Mouse (Mus musculus) neural tube, embryonic 14.5 days (tissue): ENCODE data around the gene Ppbp. TPM values are rescaled to one million over a fixed set of nuclear protein-coding genes. Genes with fewer than 3 reads are reported as not detected.
"Not testable (repeated sequence)": the region's sequence is repeated elsewhere in the genome, so short reads cannot be mapped to it uniquely, and the experiment has no call there.

Experiments used
- ATAC-seq: fragments of 200-750 bp; cut with Nextera tagmentation; 2 replicates; pipeline ENCODE4 v1.8.0; 2017; ENCODE audit warnings: low read depth, mild to moderate bottlenecking, moderate TSS enrichment, moderate library complexity
- H3K27ac ChIP-seq: fragments of 300-500 bp; sonication (generic); 2 replicates; pipeline ENCODE4 v1.5.1; 2014; ENCODE audit warnings: low read depth, mild to moderate bottlenecking, control low read depth, low read length, moderate library complexity, mixed read lengths
- H3K27me3 ChIP-seq: fragments of 300-500 bp; sonication (generic); 2 replicates; pipeline ENCODE4 v1.6.1; 2014; ENCODE audit warnings: low read length; ENCODE audit not compliant: control insufficient read depth, insufficient read depth
- H3K36me3 ChIP-seq: fragments of 300-500 bp; sonication (generic); 2 replicates; pipeline ENCODE4 v1.6.1; 2014; ENCODE audit warnings: low read length, mixed read lengths; ENCODE audit not compliant: control insufficient read depth, insufficient read depth
- H3K4me1 ChIP-seq: fragments of 300-500 bp; sonication (generic); 2 replicates; pipeline ENCODE4 v1.6.1; 2014; ENCODE audit warnings: low read length; ENCODE audit not compliant: control insufficient read depth, insufficient read depth
- H3K4me2 ChIP-seq: fragments of 300-500 bp; sonication (generic); 2 replicates; pipeline ENCODE4 v1.6.1; 2014; ENCODE audit warnings: mild to moderate bottlenecking, low read depth, low read length, control low read depth
- H3K4me3 ChIP-seq: fragments of 300-500 bp; sonication (generic); 2 replicates; pipeline ENCODE4 v1.5.1; 2014; ENCODE audit warnings: low read depth, low read length, control low read depth, mixed read lengths
- H3K9ac ChIP-seq: fragments of 300-500 bp; sonication (generic); replicated peaks from 2 replicates; pipeline ENCODE4 v1.6.1; 2014; ENCODE audit warnings: low read depth, mild to moderate bottlenecking, control low read depth, low read length, mixed read lengths
- H3K9me3 ChIP-seq: fragments of 300-500 bp; sonication (generic); 2 replicates; pipeline ENCODE4 v1.6.1; 2016; ENCODE audit warnings: low read length; ENCODE audit not compliant: control insufficient read depth
- WGBS: fragments of 180-500 bp; shearing (Covaris S2); extraction: QIAGEN DNeasy Blood & Tissue Kit; methylation state at CpG from one replicate; pipeline ENCODE4 v1.1.7; 2014; 5-methylcytosine and 5-hydroxymethylcytosine counted together
- polyA plus RNA-seq: library from polyadenylated mRNA; unstranded; fragments of >200 nt; fragmentation: Nextera tagmentation; extraction: Ambion mirVana; gene quantifications from 2 replicates; pipeline ENCODE4 v1.2.1, GENCODE M21; 2014

The Ppbp gene
- polyA plus RNA-seq, 1 experiment from 2014 or later, result not detected

DNA sequence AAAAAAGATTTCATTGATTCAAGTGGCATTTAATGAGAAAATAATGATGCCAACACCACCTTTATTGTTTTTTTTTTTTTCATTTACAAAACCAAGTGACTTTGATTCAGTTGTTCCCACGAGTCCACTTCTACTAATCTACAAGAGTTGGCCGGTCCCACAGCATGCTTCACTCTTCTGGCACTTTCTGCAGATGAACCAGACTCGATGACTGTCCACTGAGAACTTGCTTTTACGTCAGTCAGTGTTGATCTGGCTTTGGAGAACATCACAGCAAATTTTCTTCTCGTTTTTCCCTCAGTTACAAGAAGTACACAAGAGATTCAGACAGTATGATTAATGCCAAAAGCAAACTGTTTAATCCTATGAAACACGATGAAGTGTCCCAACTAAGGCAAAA is 10.5 kb downstream of the Ppbp start:
- Histone ChIP-seq H3K4me1 (no peaks in the 10 kb centered on the region), H3K27me3 (no peaks in the 10 kb centered on the region)
- 88% methylated on average over 6 of the region's 6 CpGs for WGBS

DNA sequence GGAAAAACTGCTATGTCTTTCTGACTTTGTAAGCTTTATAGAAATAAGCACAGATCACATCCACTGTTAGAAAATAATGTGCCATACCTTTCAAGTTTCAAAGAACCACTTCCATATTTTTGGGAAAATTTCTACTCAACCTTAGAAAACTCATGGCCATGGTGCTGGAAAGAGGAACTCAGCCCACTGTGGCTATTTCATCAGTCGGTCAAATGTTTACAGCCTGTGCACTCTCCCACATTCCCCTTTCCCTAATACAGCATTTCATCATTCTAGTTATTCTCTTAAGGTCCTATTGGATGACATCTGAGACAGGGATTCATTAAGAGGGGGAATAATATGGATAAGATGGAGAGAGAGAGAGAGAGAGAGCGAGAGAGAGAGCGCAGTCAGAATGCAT is 15.4 kb downstream of the Ppbp start:
- Histone ChIP-seq H3K27me3 (no peaks in the 10 kb centered on the region), H3K36me3 (no peaks in the 10 kb centered on the region), H3K9me3 (no peaks in the 10 kb centered on the region), H3K4me1 (no peaks in the 10 kb centered on the region), H3K9ac (no peak overlapping the region), H3K27ac (no peak overlapping the region), H3K4me2 (no peak overlapping the region), H3K4me3 (no peak overlapping the region)
- 91% methylated on average over 3 of the region's 3 CpGs for WGBS
- ATAC-seq, result no peak

More for the DNA sequence above, 10.5 kb downstream of the Ppbp start:
- no peak overlapping the region for H3K27ac ChIP-seq
- no peak for ATAC-seq
- H3K9me3 ChIP-seq, result no peaks in the 10 kb centered on the region
- H3K4me3 ChIP-seq, result no peak overlapping the region
- H3K36me3 ChIP-seq, result no peaks in the 10 kb centered on the region
- no peak overlapping the region for H3K9ac ChIP-seq
- H3K4me2 ChIP-seq, result no peak overlapping the region

DNA sequence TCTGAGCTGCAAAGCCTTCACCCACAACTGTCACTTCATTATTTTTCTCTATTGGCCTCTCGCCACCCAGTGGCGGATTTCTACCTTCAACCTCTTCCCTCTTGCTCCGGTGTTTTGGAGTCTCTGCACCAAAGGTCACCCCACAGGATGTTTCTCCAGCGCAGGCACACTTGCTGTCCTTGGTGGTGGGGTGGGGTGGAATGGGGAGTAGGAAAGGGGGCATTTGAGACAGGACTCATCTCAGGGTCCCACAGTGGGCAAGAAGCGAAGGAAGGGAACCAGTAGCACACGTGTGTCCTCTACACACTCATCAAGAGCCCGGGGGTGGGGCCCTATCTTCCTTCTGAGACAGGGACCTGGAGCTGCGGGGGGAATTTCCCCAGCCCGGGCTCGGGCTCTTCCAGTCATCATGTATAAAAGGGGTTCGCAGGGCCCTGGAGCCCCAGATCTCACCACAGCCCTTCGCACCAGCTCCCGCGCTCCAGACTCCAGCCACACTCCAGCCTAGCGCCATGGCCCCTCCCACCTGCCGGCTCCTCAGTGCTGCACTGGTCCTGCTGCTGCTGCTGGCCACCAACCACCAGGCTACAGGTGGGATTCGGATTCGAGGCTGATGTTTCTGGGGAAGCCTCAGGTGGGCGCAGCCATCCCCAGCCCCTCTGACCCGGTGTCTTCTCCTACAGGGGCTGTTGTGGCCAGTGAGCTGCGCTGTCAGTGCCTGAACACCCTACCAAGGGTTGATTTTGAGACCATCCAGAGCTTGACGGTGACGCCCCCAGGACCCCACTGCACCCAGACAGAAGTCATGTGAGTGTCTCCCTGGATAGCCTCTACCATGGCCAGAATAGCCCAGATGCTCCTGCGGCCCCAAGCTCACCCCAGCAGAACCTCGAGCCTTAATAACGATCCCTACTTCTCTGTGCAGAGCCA is 17.6 kb downstream of the Ppbp start, which contains the start of gene Cxcl3:
Gene Cxcl3, plus strand, starts transcription at position 445 of the 930 bp plus-strand sequence.
- H3K9ac ChIP-seq, result 0 out of 2 replicates have a peak within 1 kb of the TSS, but pooled peaks have one; percentile 21

DNA sequence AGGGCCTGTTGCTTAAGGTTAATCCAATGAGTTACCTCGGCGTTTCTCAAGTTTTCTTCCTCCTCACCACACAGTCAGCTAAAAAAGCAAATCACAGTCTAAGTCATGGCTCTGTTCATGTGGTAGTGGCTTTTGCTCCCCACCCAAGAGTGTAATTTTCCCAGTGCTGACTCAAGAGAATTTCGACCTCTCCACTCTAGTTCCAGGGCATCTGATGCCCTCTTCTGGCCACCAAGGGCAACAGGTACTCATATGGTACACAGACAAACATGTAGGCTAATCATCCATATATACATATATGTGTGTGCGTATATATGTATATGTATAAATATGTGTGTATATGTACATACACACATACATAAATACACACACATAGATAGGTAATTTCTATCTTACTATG is 19.8 kb downstream of the Ppbp start:
- Histone ChIP-seq H3K4me3 (no peak overlapping the region), H3K27me3 (no peaks in the 10 kb centered on the region), H3K4me2 (no peak overlapping the region), H3K27ac (no peak overlapping the region), H3K4me1 (no peaks in the 10 kb centered on the region), H3K9me3 (no peaks in the 10 kb centered on the region), H3K9ac (no peak overlapping the region), H3K36me3 (no peaks in the 10 kb centered on the region)
- WGBS, result 84% methylated on average over 4 of the region's 4 CpGs
- ATAC-seq, result no peak

More for the DNA sequence above, 17.6 kb downstream of the Ppbp start, which contains the start of gene Cxcl3:
- H3K4me2 ChIP-seq, result peak within 1 kb of the TSS; percentile 63
- H3K27me3 ChIP-seq, result no peaks in the 10 kb centered on the region
- peak within 1 kb of the TSS; percentile 29 for H3K4me3 ChIP-seq
- no peaks in the 10 kb centered on the region for H3K36me3 ChIP-seq
- peak; percentile 90 for ATAC-seq
- H3K4me1 ChIP-seq, result no peaks in the 10 kb centered on the region
- no peaks in the 10 kb centered on the region for H3K9me3 ChIP-seq
- no peak within 1 kb of the TSS for H3K27ac ChIP-seq
- 21% methylated on average over 24 of the region's 26 CpGs for WGBS

DNA sequence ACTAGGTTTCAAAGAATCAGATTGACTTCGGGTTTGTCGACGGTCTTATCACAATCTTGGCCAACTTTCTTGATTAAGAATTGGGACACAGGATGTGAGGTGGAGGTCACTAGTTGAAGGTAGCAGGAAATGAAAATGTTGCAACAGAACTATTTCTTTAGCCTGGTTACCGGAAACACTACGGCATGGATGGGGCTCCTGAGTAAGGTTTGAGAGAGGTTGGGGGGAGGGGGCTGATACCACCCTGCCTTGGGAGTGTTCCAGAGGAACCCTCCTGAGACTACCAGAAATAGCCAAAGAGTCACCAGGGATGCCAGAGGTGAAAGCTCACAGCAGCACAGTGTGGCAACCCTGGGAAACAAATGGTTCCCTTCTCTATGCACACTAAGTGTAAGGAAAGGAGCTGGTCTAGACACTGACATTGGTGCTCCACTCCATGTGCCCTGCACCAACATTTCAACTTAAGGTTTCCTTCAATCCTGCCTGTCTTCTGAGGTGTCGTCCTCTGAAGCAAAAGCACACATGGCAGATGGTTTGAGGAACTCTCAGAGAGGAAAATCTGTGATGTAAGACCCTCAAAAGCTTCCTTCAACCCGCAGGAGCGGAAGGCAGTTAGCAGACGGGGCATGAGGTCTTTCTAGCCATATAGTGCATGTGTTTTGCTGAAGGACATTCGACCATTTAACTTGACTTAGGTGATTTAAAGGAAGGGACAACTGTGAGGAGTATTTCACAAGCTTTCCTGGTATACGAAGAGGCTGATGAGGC is 21.2 kb downstream of the Ppbp start:
- Histone ChIP-seq H3K4me2 (no peak overlapping the region), H3K27me3 (no peaks in the 10 kb centered on the region), H3K4me3 (no peak overlapping the region), H3K27ac (no peak overlapping the region), H3K36me3 (no peaks in the 10 kb centered on the region), H3K9ac (no peak overlapping the region), H3K4me1 (no peaks in the 10 kb centered on the region), H3K9me3 (no peaks in the 10 kb centered on the region)
- ATAC-seq, result no peak
- 82% methylated on average over 11 of the region's 11 CpGs for whole genome bisulfite sequencing

DNA sequence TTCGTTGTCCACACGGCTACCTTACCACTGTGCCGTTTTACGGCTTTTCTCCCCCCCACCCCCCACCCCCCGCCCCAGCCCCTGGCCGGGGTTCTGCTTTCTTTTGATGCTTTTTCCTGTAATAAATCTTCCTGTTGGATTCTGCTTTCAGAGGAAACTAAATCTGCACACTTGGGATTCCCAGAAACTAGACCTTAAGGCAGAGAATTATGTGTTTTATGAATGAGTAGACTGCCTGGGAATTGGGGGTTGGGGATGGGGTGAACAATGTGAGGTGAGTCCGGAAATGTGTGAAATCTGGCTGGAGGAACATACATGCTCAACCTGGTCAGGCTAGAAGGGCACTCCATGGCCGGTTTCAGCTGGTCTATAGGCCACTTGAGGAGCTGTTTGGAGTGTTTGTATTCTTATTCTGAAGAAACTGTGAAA is 21.8 kb downstream of the Ppbp start:
- Histone ChIP-seq H3K27ac (no peak overlapping the region), H3K36me3 (no peaks in the 10 kb centered on the region), H3K27me3 (no peaks in the 10 kb centered on the region), H3K9me3 (no peaks in the 10 kb centered on the region), H3K4me1 (no peaks in the 10 kb centered on the region), H3K4me2 (no peak overlapping the region), H3K4me3 (no peak overlapping the region), H3K9ac (no peak overlapping the region)
- ATAC-seq, result no peak
- 61% methylated on average over 8 of the region's 8 CpGs for whole genome bisulfite sequencing

DNA sequence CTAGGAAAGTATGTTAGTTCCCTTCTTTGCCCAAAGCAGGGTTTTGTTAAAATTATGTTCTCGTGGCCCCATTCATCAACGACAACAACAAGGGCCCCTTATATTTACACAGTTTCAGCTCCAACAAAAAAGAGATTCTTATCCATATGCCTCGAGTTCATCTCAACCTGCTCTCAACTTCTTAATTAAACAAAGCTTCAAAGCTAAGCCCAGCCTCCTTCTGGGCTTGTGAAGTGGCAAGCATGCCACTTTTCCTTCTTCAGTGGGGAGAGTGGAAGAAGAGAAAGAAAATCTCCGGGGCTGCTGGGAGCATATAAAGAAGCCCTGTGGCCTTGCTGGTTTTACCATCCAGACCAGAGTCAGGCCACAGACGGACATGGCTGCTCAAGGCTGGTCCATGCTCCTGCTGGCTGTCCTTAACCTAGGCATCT is 25.9 kb downstream of the Ppbp start, which contains the start of gene Cxcl15:
Gene Cxcl15, plus strand, starts transcription at position 340 of the 431 bp plus-strand sequence.
- Histone ChIP-seq H3K4me2 (no peak within 1 kb of the TSS), H3K27me3 (no peaks in the 10 kb centered on the region), H3K9me3 (no peaks in the 10 kb centered on the region), H3K9ac (no peak within 1 kb of the TSS), H3K4me3 (no peak within 1 kb of the TSS), H3K27ac (no peak within 1 kb of the TSS), H3K36me3 (no peaks in the 10 kb centered on the region), H3K4me1 (no peaks in the 10 kb centered on the region)
- ATAC-seq, result no peak
- 81% methylated on average over 5 of the region's 5 CpGs for WGBS

DNA sequence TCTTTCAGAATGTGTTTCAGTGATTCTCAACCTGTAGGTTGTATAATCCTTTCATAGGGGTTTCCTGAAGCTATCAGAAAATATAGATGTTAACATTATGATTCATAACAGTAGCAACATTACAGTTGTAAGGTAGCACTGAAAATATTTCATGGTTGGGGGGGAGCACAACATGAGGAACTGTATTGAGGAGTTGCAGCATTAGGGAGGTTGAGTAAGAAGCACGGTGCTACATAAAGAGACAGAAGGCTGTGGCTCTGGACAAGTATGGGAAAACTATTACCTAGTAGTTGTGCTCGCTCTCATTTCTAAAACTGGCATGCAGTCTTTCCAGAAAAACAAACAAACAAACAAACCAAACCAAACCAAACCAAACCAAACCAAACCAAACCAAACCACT is 27.1 kb downstream of the Ppbp start:
- not testable (repeated sequence) for H3K36me3 ChIP-seq, H3K9ac ChIP-seq, H3K4me2 ChIP-seq, ATAC-seq, H3K9me3 ChIP-seq, H3K4me3 ChIP-seq, H3K27ac ChIP-seq, H3K4me1 ChIP-seq, H3K27me3 ChIP-seq
- WGBS, result 82% methylated on average over 2 of the region's 2 CpGs

DNA sequence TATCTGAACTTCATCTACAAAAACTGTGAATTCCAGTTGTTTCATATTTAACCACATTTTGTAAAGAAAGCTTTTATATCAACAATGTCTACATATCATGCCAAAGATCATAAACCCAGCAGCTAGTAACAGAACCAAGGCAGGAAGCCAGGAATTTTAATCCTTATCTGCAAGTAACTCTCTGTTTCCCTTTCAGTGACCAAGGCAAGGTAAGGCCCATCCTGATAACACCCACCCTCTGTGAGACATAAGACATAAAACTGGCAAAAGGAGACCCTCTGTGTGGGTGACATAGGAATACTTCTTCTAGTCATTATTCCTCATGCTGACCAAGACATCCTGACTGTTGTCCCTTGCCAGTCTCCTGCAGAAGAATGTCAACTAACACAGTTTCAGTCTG is 36.3 kb downstream of the Ppbp start:
- no peak overlapping the region for H3K27ac ChIP-seq
- no peak overlapping the region for H3K4me2 ChIP-seq
- H3K36me3 ChIP-seq, result no peaks in the 10 kb centered on the region
- ATAC-seq, result no peak
- no peaks in the 10 kb centered on the region for H3K4me1 ChIP-seq
- H3K27me3 ChIP-seq, result no peaks in the 10 kb centered on the region
- no peak overlapping the region for H3K4me3 ChIP-seq
- H3K9me3 ChIP-seq, result no peaks in the 10 kb centered on the region
- no peak overlapping the region for H3K9ac ChIP-seq
